Mouse (Mus musculus) macrophage (primary cell): Measurements from ENCODE around the gene Trpt1. TPM values are rescaled to one million over a fixed set of nuclear protein-coding genes. Genes with fewer than 3 reads are reported as not detected.

Experiments used
- H3K27ac ChIP-seq: fragments of 350-480 bp; formaldehyde crosslinking; 2 replicates; pipeline ENCODE4 v1.9.0; 2021
- H3K36me3 ChIP-seq: fragments of 350-480 bp; formaldehyde crosslinking; 2 replicates; pipeline ENCODE4 v1.9.0; 2021; ENCODE audit errors: inconsistent target
- H3K4me3 ChIP-seq: fragments of 350-480 bp; formaldehyde crosslinking; 2 replicates; pipeline ENCODE4 v1.9.0; 2021; ENCODE audit errors: inconsistent target
- H3K79me2 ChIP-seq: fragments of 350-480 bp; formaldehyde crosslinking; 2 replicates; pipeline ENCODE4 v1.9.0; 2021; ENCODE audit errors: inconsistent target
- WGBS: methylation state at CpG from one replicate; pipeline ENCODE4 v1.1.7; 2026; ENCODE audit warnings: inconsistent platforms; ENCODE audit not compliant: missing documents; 5-methylcytosine and 5-hydroxymethylcytosine counted together
- polyA plus RNA-seq: library from polyadenylated mRNA; stranded (reverse); fragments of 250-400 nt; gene quantifications from 3 replicates; pipeline ENCODE4 v1.2.4, GENCODE M21; 2018; ENCODE audit warnings: inconsistent platforms

The Trpt1 gene
- polyA plus RNA-seq, 1 experiment from 2014 or later = 0.80 TPM

- Histone ChIP-seq H3K4me3 (no peak overlapping the region), H3K36me3 (peaks cover 14% of the 10 kb centered on the region), H3K79me2 (no peaks in the 10 kb centered on the region), H3K27ac (no peak overlapping the region)
- WGBS = 88% methylated on average over 8 of the region's 8 CpGs
Observed at GRCm38 (mm10) chr19:6994489-6994888, 1.4 kb upstream of the Trpt1 start.

- Histone ChIP-seq H3K4me3 (peak overlapping the region; percentile 51), H3K36me3 (peaks cover 23% of the 10 kb centered on the region), H3K27ac (no peak overlapping the region), H3K79me2 (no peaks in the 10 kb centered on the region)
- 48% methylated on average over 21 of the region's 21 CpGs for WGBS
Observed at GRCm38 (mm10) chr19:6995255-6995991, 508 bp upstream of the Trpt1 start.

DNA sequence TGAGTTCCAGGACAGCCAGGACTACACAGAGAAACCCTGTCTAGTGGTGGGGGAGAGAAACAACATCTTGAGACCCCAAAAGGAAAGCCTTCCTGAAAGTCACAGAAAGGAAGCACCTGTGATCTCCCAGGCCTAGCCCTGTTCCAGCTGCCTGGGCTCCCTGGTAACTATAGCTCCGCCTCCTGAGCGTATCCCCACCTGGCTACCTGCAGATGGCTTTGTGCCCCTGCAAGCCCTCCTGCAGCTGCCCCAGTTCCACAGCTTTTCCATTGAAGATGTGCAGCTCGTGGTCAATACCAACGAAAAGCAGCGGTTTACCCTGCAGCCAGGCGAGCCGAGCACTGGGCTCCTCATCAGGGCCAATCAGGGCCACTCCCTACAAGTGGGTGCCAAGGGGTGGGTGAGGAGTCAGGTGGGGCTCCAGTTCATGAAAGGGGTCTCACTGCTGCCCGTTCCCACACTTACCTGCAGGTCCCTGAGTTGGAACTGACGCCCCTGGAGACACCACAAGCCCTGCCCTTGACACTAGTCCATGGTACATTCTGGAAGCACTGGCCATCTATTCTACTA lies 1.9 kb downstream of the Trpt1 start:
- no peak overlapping the region for H3K4me3 ChIP-seq
- no peaks in the 10 kb centered on the region for H3K79me2 ChIP-seq
- 89% methylated on average over 9 of the region's 9 CpGs for WGBS
- H3K27ac ChIP-seq = no peak overlapping the region
- peaks cover 46% of the 10 kb centered on the region for H3K36me3 ChIP-seq

DNA sequence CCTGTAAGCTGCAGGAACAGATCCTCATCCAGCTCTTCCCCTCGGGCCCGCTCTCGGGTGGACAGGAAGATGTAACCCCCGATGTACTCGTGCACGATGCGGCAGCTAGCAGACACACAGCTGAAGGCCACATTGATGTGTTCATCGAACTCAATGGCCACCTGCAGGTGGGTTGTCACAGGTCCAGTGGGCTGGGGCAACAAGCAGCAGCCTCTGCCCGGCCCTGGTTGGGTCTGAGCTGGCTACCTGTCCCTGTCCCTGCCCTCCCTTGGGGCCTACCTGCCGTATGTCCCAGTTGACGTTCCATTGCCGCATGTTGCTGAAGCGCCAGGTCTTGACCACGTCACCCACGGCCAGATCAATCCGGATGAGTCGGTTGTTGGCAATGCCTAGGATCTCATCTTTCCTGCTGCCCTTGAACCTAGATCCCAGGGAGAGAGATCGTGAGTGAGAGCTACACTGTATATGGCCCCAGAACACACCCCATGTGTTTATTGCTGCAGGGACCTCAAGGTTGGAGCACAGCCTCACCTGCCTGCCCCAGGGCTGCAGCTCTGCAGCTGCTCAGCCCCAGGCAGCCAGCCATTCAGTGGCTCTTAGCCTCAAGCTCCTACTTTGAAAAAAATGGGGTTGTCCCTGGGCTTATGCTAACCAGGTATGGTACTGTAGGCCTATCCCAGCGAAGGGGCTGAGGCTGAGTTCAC lies 3.6 kb downstream of the Trpt1 start:
- peaks cover 62% of the 10 kb centered on the region for H3K36me3 ChIP-seq
- no peak overlapping the region for H3K4me3 ChIP-seq
- no peak overlapping the region for H3K27ac ChIP-seq
- 91% methylated on average over 19 of the region's 19 CpGs for WGBS
- peaks cover 2% of the 10 kb centered on the region; the same call in 1 of the 2 replicates for H3K79me2 ChIP-seq

GRCm38 (mm10) chr19:7006892-7007593 lies 11.1 kb downstream of the Trpt1 start:
- Histone ChIP-seq H3K4me3 (no peak overlapping the region), H3K36me3 (peaks cover 56% of the 10 kb centered on the region), H3K79me2 (peaks cover 46% of the 10 kb centered on the region; the same call in 1 of the 2 replicates), H3K27ac (no peak overlapping the region)
- WGBS = 91% methylated on average over 3 of the region's 9 CpGs

GRCm38 (mm10) chr19:7012426-7012825 lies 16.5 kb downstream of the Trpt1 start:
- Histone ChIP-seq H3K4me3 (no peak overlapping the region), H3K27ac (no peak overlapping the region), H3K79me2 (peaks cover 85% of the 10 kb centered on the region), H3K36me3 (peaks cover 59% of the 10 kb centered on the region)
- 94% methylated on average over 4 of the region's 4 CpGs for WGBS

DNA sequence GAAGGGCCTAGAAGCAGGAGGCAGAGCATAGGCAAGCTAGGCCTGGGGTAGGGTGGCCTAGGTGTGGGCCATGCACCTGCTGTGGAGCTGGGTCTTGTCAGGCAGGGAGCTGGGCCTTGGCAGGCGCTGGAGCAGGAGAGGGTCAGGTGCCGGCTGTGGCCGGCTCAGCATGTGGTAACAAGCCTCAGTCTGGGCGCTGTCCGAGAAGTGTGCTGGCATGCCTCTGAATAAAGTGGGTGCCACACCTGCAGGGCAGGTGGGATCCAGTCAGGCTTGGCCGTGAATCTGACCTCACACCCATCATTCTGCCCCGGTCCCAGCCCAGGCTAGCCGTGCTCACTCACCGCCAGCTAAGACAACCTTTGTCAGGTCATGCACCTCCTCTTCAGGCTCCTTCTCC lies 18.1 kb downstream of the Trpt1 start:
- Histone ChIP-seq H3K4me3 (no peak overlapping the region), H3K27ac (no peak overlapping the region), H3K79me2 (peaks cover 83% of the 10 kb centered on the region), H3K36me3 (peaks cover 54% of the 10 kb centered on the region)
- WGBS = 97% methylated on average over 9 of the region's 9 CpGs

DNA sequence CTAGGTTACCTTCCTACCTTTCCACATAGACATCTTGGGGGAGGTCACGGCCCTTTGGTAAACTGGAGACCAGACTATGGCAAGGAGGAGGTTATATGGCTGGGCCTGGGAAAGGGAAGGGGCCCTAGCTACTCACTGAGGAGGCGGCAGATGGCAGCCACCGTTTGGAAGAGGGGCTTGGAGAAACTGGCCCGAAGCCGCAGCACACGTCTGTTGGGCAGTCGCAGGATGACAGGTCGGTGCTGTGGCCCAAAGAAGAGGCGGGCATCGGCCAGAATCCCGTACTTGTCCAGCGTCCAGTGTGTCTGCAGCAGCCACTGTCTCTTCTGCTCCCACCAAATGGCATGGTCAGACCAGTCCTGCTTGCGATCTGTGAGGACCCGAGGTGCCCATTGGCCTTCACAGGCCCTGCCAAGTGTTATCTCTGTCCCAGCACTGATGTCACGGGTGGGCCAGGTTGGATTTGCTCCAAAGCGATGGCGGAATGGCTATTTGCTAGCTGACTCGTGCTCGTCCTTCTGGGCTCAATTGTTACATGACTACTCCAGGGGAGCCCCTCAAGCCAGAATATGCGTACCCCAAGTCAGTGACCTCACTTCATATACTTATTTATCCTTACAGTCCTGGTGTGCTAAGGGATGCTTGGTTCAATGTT lies 18.7 kb downstream of the Trpt1 start:
- H3K27ac ChIP-seq = no peak overlapping the region
- peaks cover 83% of the 10 kb centered on the region for H3K79me2 ChIP-seq
- WGBS = 94% methylated on average over 20 of the region's 20 CpGs
- H3K36me3 ChIP-seq = peaks cover 51% of the 10 kb centered on the region
- no peak overlapping the region for H3K4me3 ChIP-seq

DNA sequence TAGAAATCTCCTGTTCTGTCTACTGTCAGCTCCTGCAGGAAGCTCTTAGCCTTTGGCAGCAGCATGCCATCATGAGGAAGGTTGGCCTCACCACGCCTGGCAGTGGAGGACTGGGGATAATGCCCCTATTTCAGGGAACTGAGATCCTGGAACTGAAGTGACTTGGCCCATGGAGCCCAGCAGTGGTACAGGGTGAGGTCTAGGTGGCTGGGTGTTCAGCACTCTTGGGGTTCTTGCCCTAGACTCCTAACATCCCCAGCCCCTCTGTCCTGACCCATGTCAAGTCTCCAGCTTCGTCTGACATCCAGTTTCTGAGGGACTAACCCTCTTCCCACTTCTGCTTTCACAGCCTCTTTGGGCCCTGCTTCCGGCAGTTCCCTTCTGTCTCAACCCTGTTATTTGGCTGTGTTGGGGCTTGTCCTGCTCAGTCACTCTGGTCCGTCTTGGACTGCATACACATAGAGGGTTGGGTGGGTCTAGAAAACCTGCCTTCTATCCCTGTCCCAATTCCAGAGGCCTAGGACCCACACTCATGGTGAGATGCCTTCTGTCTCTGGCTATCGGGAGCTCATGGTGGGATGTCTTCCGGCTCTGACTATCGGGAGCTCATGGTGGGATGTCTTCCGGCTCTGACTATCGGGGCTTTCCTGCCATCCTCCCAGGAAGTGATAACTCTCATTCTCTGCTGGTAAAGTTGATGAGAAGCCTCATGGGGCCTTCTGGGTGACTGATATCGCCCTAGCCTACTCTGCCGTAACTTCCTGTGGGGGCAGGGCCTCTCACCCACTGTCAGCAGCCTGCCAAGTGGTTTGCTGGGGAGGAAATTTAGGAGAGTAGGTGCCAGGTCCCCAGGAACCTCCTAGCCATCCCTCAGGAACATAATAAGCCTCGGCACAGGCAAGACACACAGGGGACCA lies 21.9 kb downstream of the Trpt1 start:
- peak overlapping the region; percentile 88 for H3K4me3 ChIP-seq
- 4% methylated on average over 12 of the region's 12 CpGs for WGBS
- H3K79me2 ChIP-seq = peaks cover 59% of the 10 kb centered on the region
- H3K27ac ChIP-seq = peak overlapping the region; percentile 100
- peaks cover 58% of the 10 kb centered on the region for H3K36me3 ChIP-seq

DNA sequence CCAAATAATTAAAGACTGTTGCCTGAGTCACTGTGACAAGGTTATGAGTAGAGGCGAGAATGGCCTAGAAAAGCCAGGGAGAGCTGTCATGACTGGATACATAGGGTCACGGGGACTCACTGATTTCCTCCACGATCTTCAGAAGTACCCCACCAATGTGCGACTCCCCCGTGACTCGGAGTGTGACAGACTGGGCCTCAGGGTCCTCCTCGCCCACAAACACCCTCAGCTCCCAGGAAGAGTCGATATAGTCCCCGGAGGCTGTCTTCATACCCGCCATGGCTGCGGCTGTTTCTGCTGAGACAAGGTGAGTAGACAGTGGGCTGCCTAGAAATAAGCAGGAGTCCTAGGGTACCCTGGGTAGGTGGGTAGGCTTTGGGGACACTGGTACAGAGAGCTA lies 22.6 kb downstream of the Trpt1 start:
- H3K79me2 ChIP-seq = peaks cover 51% of the 10 kb centered on the region
- peak overlapping the region; percentile 88 for H3K4me3 ChIP-seq
- 3% methylated on average over 11 of the region's 11 CpGs for WGBS
- peak overlapping the region; percentile 100 for H3K27ac ChIP-seq
- H3K36me3 ChIP-seq = peaks cover 55% of the 10 kb centered on the region; the same call in 1 of the 2 replicates

- H3K27ac ChIP-seq = peak within 1 kb of the TSS; percentile 100
- peak within 1 kb of the TSS; percentile 88 for H3K4me3 ChIP-seq
- peaks cover 45% of the 10 kb centered on the region for H3K79me2 ChIP-seq
- 1% methylated on average over 5 of the region's 5 CpGs for WGBS
- peaks cover 53% of the 10 kb centered on the region; the same call in 1 of the 2 replicates for H3K36me3 ChIP-seq
Observed at GRCm38 (mm10) chr19:7019191-7019590, 23.3 kb downstream of the Trpt1 start, which contains the start of gene Fermt3. TSS of gene Fermt3 (minus strand) at chr19:7019469.

- WGBS = 9% methylated on average over 3 of the region's 3 CpGs
- H3K27ac ChIP-seq = peak overlapping the region; percentile 100
- peaks cover 34% of the 10 kb centered on the region for H3K79me2 ChIP-seq
- H3K36me3 ChIP-seq = peaks cover 54% of the 10 kb centered on the region; the same call in 1 of the 2 replicates
- no peak overlapping the region for H3K4me3 ChIP-seq
Observed at GRCm38 (mm10) chr19:7020224-7020641, 24.3 kb downstream of the Trpt1 start.

DNA sequence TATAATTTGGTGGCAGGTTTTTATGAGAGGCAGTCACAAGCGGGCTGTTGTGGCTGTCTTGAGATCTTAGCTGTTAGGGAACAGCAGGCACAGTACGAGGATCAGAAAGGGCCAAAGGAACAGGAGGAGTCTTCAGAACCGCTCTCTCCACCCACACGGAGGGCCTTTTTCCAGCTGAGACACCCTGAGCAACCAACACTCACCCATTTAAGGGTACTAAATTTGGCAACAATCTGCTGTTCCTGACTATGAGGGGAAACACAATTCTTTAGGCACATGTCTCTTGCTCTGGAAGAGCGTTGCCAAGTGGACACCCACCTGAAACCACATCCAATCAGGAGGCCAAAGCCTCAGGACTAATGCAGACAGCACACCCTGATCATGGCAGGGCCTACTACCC lies 33.6 kb downstream of the Trpt1 start:
- no peaks in the 10 kb centered on the region; the same call in 1 of the 2 replicates for H3K79me2 ChIP-seq
- H3K4me3 ChIP-seq = no peak overlapping the region
- peaks cover 79% of the 10 kb centered on the region for H3K36me3 ChIP-seq
- no peak overlapping the region for H3K27ac ChIP-seq
- 97% methylated on average over 5 of the region's 5 CpGs for WGBS
